Mouse (Mus musculus): ENCODE results near the gene Gm19684.
"Not testable (repeated sequence)": the region's sequence is repeated elsewhere in the genome, so short reads cannot be mapped to it uniquely, and the experiment has no call there.

GRCm38 (mm10) chr17:36148468-36148867 is 27.0 kb downstream of the Gm19684 start:
- TF ChIP-seq CTCF, EP300 (IDR thresholded peaks at IDR 0.05; ENCODE audit: low read depth): not testable (repeated sequence)
